Mouse (Mus musculus) cerebellum, postnatal 36 days (tissue): ENCODE data around the gene Grin2b.

Experiments
- DNase-seq, 2 experiments: peaks; one replicate each; pipeline ENCODE4 v3.0.0; 2021 to 2022; ENCODE audit warnings: mixed read lengths in 2 of 2

The Grin2b gene

GRCm38 (mm10) chr6:135994691-135995090 is 178.6 kb downstream of the Grin2b start:
- DNase-seq, result no peak

- DNase-seq, result no peak
Observed at GRCm38 (mm10) chr6:135993897-135994296, 179.4 kb downstream of the Grin2b start.

- DNase-seq, result no peak
Observed at GRCm38 (mm10) chr6:135993378-135993777, 179.9 kb downstream of the Grin2b start.

- DNase-seq, result no peak
Observed at GRCm38 (mm10) chr6:135976106-135976505, 197.2 kb downstream of the Grin2b start.

GRCm38 (mm10) chr6:135972481-135972880 is 200.8 kb downstream of the Grin2b start:
- DNase-seq, result no peak

GRCm38 (mm10) chr6:135971481-135971880 is 201.8 kb downstream of the Grin2b start:
- DNase-seq, result peak; percentile 83 to 85

- DNase-seq, result no peak
Observed at GRCm38 (mm10) chr6:135970716-135971318, 202.5 kb downstream of the Grin2b start.

- DNase-seq, result no peak
Observed at GRCm38 (mm10) chr6:135961766-135962165, 211.5 kb downstream of the Grin2b start.

GRCm38 (mm10) chr6:135959629-135960028 is 213.7 kb downstream of the Grin2b start:
- no peak for DNase-seq

- no peak for DNase-seq
Observed at GRCm38 (mm10) chr6:135951666-135952065, 221.6 kb downstream of the Grin2b start.

- DNase-seq, result no peak
Observed at GRCm38 (mm10) chr6:135945511-135945910, 227.8 kb downstream of the Grin2b start.

- no peak for DNase-seq
Observed at GRCm38 (mm10) chr6:135944358-135944757, 229.0 kb downstream of the Grin2b start.

GRCm38 (mm10) chr6:135943121-135943617 is 230.1 kb downstream of the Grin2b start:
- DNase-seq, result no peak

GRCm38 (mm10) chr6:135932924-135933323 is 240.4 kb downstream of the Grin2b start:
- DNase-seq, result no peak

GRCm38 (mm10) chr6:135932400-135932920 is 240.9 kb downstream of the Grin2b start:
- DNase-seq, result no peak

GRCm38 (mm10) chr6:135917676-135918075 is 255.6 kb downstream of the Grin2b start:
- no peak for DNase-seq

GRCm38 (mm10) chr6:135914608-135915007 is 258.7 kb downstream of the Grin2b start:
- no peak for DNase-seq

- peak; percentile 6 to 12 for DNase-seq
Observed at GRCm38 (mm10) chr6:135912114-135912513, 261.2 kb downstream of the Grin2b start.

- DNase-seq, result no peak
Observed at GRCm38 (mm10) chr6:135911131-135911530, 262.2 kb downstream of the Grin2b start.

GRCm38 (mm10) chr6:135907540-135908320 is 265.6 kb downstream of the Grin2b start:
- DNase-seq, result peak; percentile 82 to 85

GRCm38 (mm10) chr6:135907137-135907536 is 266.2 kb downstream of the Grin2b start:
- peak in 1 of 2 experiments; percentile 5 for DNase-seq

- DNase-seq, result peak; percentile 13 to 20
Observed at GRCm38 (mm10) chr6:135904391-135904790, 268.9 kb downstream of the Grin2b start.

- DNase-seq, result no peak
Observed at GRCm38 (mm10) chr6:135900410-135900809, 272.9 kb downstream of the Grin2b start.

- no peak for DNase-seq
Observed at GRCm38 (mm10) chr6:135899225-135899624, 274.1 kb downstream of the Grin2b start.
